Mouse (Mus musculus) lung, postnatal 0 days (tissue): Measurements from ENCODE around the gene Clhc1. TPM values are rescaled to one million over a fixed set of nuclear protein-coding genes. Genes with fewer than 3 reads are reported as not detected.
A peak's percentile ranks its signal among the peaks of the same experiment; 100 is the strongest.

Experiments used
- ATAC-seq: fragments of 200-750 bp; cut with Nextera tagmentation; 2 replicates; pipeline ENCODE4 v1.8.0; 2017; ENCODE audit warnings: moderate library complexity
- DNase-seq: peaks from one replicate; pipeline ENCODE4 v3.0.0-alpha.2; 2016; ENCODE audit warnings: low spot score
- H3K27ac ChIP-seq: fragments of 300-500 bp; sonication (generic); 2 replicates; pipeline ENCODE4 v1.5.1; 2014; ENCODE audit warnings: antibody characterized with exemption, mild to moderate bottlenecking, low read length, mixed read lengths
- H3K27me3 ChIP-seq: fragments of 300-500 bp; sonication (generic); replicated peaks from 2 replicates; pipeline ENCODE4 v1.6.1; 2014; ENCODE audit warnings: low read length, mixed read lengths; ENCODE audit not compliant: insufficient read depth
- H3K36me3 ChIP-seq: fragments of 300-500 bp; sonication (generic); 2 replicates; pipeline ENCODE4 v1.6.1; 2014; ENCODE audit warnings: low read length, mixed read lengths; ENCODE audit not compliant: insufficient read depth
- H3K4me1 ChIP-seq: fragments of 300-500 bp; sonication (generic); 2 replicates; pipeline ENCODE4 v1.6.1; 2014; ENCODE audit warnings: antibody characterized with exemption, low read depth, low read length, mixed read lengths; ENCODE audit not compliant: insufficient read depth
- H3K4me2 ChIP-seq: fragments of 300-500 bp; sonication (generic); replicated peaks from 2 replicates; pipeline ENCODE4 v1.6.1; 2014; ENCODE audit warnings: low read depth, mild to moderate bottlenecking, low read length, moderate library complexity, mixed read lengths
- H3K4me3 ChIP-seq: fragments of 300-500 bp; sonication (generic); 2 replicates; pipeline ENCODE4 v1.5.1; 2014; ENCODE audit warnings: low read depth, low read length
- H3K9ac ChIP-seq: fragments of 300-500 bp; sonication (generic); replicated peaks from 2 replicates; pipeline ENCODE4 v1.6.1; 2014; ENCODE audit warnings: low read depth, mild to moderate bottlenecking
- H3K9me3 ChIP-seq: fragments of 300-500 bp; sonication (generic); 2 replicates; pipeline ENCODE4 v1.6.1; 2016; ENCODE audit warnings: low read length, mixed read lengths
- CTCF ChIP-seq: IDR thresholded peaks from 2 replicates; pipeline ENCODE4 v1.5.1; 2016; ENCODE audit warnings: antibody characterized with exemption, mild to moderate bottlenecking
- EP300 ChIP-seq: IDR thresholded peaks from 2 replicates; pipeline ENCODE4 v1.6.1; 2016; ENCODE audit warnings: antibody characterized with exemption, mild to moderate bottlenecking, control low read depth
- WGBS: fragments of 180-500 bp; shearing (Covaris S2); extraction: QIAGEN DNeasy Blood & Tissue Kit; methylation state at CpG from one replicate; pipeline ENCODE4 v1.1.7; 2014; 5-methylcytosine and 5-hydroxymethylcytosine counted together
- polyA plus RNA-seq: library from polyadenylated mRNA; unstranded; fragments of >200 nt; fragmentation: Nextera tagmentation; extraction: Ambion mirVana; gene quantifications from 2 replicates; pipeline ENCODE4 v1.2.1, GENCODE M21; 2015

The Clhc1 gene
- polyA plus RNA-seq: 0.10 and 0.20 TPM in 2 replicates

GRCm38 (mm10) chr11:29547752-29548503 is at the start of gene Clhc1, which contains the start of gene Rps27a:
Gene Clhc1 (plus strand): TSS chr11:29547950.
Gene Rps27a (minus strand): TSS chr11:29548109.
- TF ChIP-seq CTCF (peak; percentile 35; the same call in 1 of the 2 replicates), EP300 (peak; percentile 82; the same call in 1 of the 2 replicates)
- WGBS: under 1% methylated on average over 46 of the region's 46 CpGs
- peak; percentile 97 for DNase-seq
- peak within 1 kb of the TSS; percentile 84 for H3K9ac ChIP-seq
- peaks cover 5% of the 10 kb centered on the region; the same call in 1 of the 2 replicates for H3K36me3 ChIP-seq
- peak within 1 kb of the TSS; percentile 79 for H3K4me3 ChIP-seq
- H3K9me3 ChIP-seq: no peaks in the 10 kb centered on the region
- H3K27ac ChIP-seq: peak within 1 kb of the TSS; percentile 76
- H3K27me3 ChIP-seq: no peaks in the 10 kb centered on the region
- H3K4me1 ChIP-seq: peaks cover 3% of the 10 kb centered on the region; the same call in 1 of the 2 replicates
- peak within 1 kb of the TSS; percentile 70 for H3K4me2 ChIP-seq
- ATAC-seq: peak; percentile 97

- H3K4me3 ChIP-seq: no peak overlapping the region
- H3K4me1 ChIP-seq: no peaks in the 10 kb centered on the region
- ATAC-seq: no peak
- no peak overlapping the region for H3K9ac ChIP-seq
- H3K27ac ChIP-seq: no peak overlapping the region
- peaks cover 11% of the 10 kb centered on the region for H3K36me3 ChIP-seq
- H3K9me3 ChIP-seq: no peaks in the 10 kb centered on the region
- TF ChIP-seq EP300 (no peak), CTCF (no peak)
- no peaks in the 10 kb centered on the region for H3K27me3 ChIP-seq
- WGBS: 85% methylated on average over 10 of the region's 10 CpGs
- DNase-seq: no peak
- H3K4me2 ChIP-seq: no peak overlapping the region
Measured at GRCm38 (mm10) chr11:29503948-29504893, 43.5 kb upstream of the Clhc1 start.

- Histone ChIP-seq H3K27ac (no peak overlapping the region), H3K4me3 (no peak overlapping the region), H3K27me3 (no peaks in the 10 kb centered on the region), H3K4me1 (no peaks in the 10 kb centered on the region), H3K9me3 (no peaks in the 10 kb centered on the region), H3K36me3 (peaks cover 11% of the 10 kb centered on the region), H3K9ac (no peak overlapping the region), H3K4me2 (no peak overlapping the region)
- DNase-seq: no peak
- whole genome bisulfite sequencing: 80% methylated on average over 2 of the region's 2 CpGs
- TF ChIP-seq EP300 (no peak), CTCF (no peak)
- ATAC-seq: no peak
Measured at GRCm38 (mm10) chr11:29504899-29505625, 42.7 kb upstream of the Clhc1 start.

- no peak overlapping the region for H3K27ac ChIP-seq
- H3K9me3 ChIP-seq: no peaks in the 10 kb centered on the region
- H3K4me1 ChIP-seq: peaks cover 2% of the 10 kb centered on the region; the same call in 1 of the 2 replicates
- no peaks in the 10 kb centered on the region for H3K36me3 ChIP-seq
- no peak overlapping the region for H3K4me2 ChIP-seq
- DNase-seq (no peak), ATAC-seq (no peak)
- H3K4me3 ChIP-seq: no peak overlapping the region
- WGBS: 97% methylated on average over 1 of the region's 1 CpGs
- H3K27me3 ChIP-seq: no peaks in the 10 kb centered on the region
- no peak overlapping the region for H3K9ac ChIP-seq
- TF ChIP-seq EP300 (no peak), CTCF (no peak)
Measured at GRCm38 (mm10) chr11:29509421-29509820, 38.3 kb upstream of the Clhc1 start.

- no peak overlapping the region for H3K4me2 ChIP-seq
- no peaks in the 10 kb centered on the region for H3K27me3 ChIP-seq
- no peak overlapping the region for H3K27ac ChIP-seq
- no peaks in the 10 kb centered on the region for H3K36me3 ChIP-seq
- H3K9ac ChIP-seq: no peak overlapping the region
- WGBS: 90% methylated on average over 4 of the region's 4 CpGs
- TF ChIP-seq EP300 (no peak), CTCF (peak; percentile 11; the same call in 1 of the 2 replicates)
- H3K4me3 ChIP-seq: no peak overlapping the region
- no peak for ATAC-seq
- no peaks in the 10 kb centered on the region for H3K9me3 ChIP-seq
- H3K4me1 ChIP-seq: peaks cover 6% of the 10 kb centered on the region; the same call in 1 of the 2 replicates
- DNase-seq: no peak
Measured at GRCm38 (mm10) chr11:29512818-29513535, 34.8 kb upstream of the Clhc1 start.
